Mouse (Mus musculus) liver, embryonic 12.5 days (tissue): ENCODE data around the gene Msl2. TPM values are rescaled to one million over a fixed set of nuclear protein-coding genes. Genes with fewer than 3 reads are reported as not detected.

Experiments used
- ATAC-seq: fragments of 200-750 bp; cut with Nextera tagmentation; 2 replicates; pipeline ENCODE4 v1.8.0; 2017; ENCODE audit warnings: moderate number of reproducible peaks, mild to moderate bottlenecking, moderate library complexity
- H3K27ac ChIP-seq: fragments of 300-500 bp; sonication (generic); 2 replicates; pipeline ENCODE4 v1.5.1; 2016; ENCODE audit warnings: mild to moderate bottlenecking
- H3K27me3 ChIP-seq: fragments of 300-500 bp; sonication (generic); replicated peaks from 2 replicates; pipeline ENCODE4 v1.6.1; 2016; ENCODE audit warnings: mild to moderate bottlenecking, moderate library complexity
- H3K36me3 ChIP-seq: fragments of 300-500 bp; sonication (generic); 2 replicates; pipeline ENCODE4 v1.6.1; 2016; ENCODE audit warnings: mild to moderate bottlenecking, moderate library complexity
- H3K4me1 ChIP-seq: fragments of 300-500 bp; sonication (generic); 2 replicates; pipeline ENCODE4 v1.6.1; 2016
- H3K4me2 ChIP-seq: fragments of 300-500 bp; sonication (generic); 2 replicates; pipeline ENCODE4 v1.6.1; 2016; ENCODE audit warnings: mild to moderate bottlenecking, moderate library complexity
- H3K4me3 ChIP-seq: fragments of 300-500 bp; sonication (generic); 2 replicates; pipeline ENCODE4 v1.5.1; 2016; ENCODE audit warnings: mild to moderate bottlenecking, moderate library complexity
- H3K9ac ChIP-seq: fragments of 300-500 bp; sonication (generic); 2 replicates; pipeline ENCODE4 v1.6.1; 2016; ENCODE audit warnings: mild to moderate bottlenecking, moderate library complexity
- H3K9me3 ChIP-seq: fragments of 300-500 bp; sonication (generic); replicated peaks from 2 replicates; pipeline ENCODE4 v1.6.1; 2016; ENCODE audit warnings: mild to moderate bottlenecking, moderate library complexity
- WGBS: fragments of 180-500 bp; shearing (Covaris S2); methylation state at CpG from one replicate; pipeline ENCODE4 v1.1.7; 2016; ENCODE audit not compliant: insufficient replicate concordance; 5-methylcytosine and 5-hydroxymethylcytosine counted together
- polyA plus RNA-seq: library from polyadenylated mRNA; unstranded; fragments of >200 nt; fragmentation: Nextera tagmentation; extraction: Ambion mirVana; gene quantifications from 2 replicates; pipeline ENCODE4 v1.2.1, GENCODE M21; 2016

The Msl2 gene
- polyA plus RNA-seq, 1 experiment from 2014 or later = 6.2 TPM

GRCm38 (mm10) chr9:101102288-101102687, 28.4 kb downstream of the Msl2 start:
- Histone ChIP-seq H3K4me3 (no peak overlapping the region), H3K36me3 (peaks cover 59% of the 10 kb centered on the region), H3K9ac (no peak overlapping the region), H3K4me1 (peaks cover 23% of the 10 kb centered on the region), H3K4me2 (no peak overlapping the region), H3K27me3 (no peaks in the 10 kb centered on the region), H3K27ac (no peak overlapping the region), H3K9me3 (no peaks in the 10 kb centered on the region)
- WGBS = 90% methylated on average over 3 of the region's 3 CpGs
- ATAC-seq = no peak

GRCm38 (mm10) chr9:101104931-101105330, 31.0 kb downstream of the Msl2 start:
- Histone ChIP-seq H3K36me3 (peaks cover 53% of the 10 kb centered on the region), H3K4me1 (no peaks in the 10 kb centered on the region), H3K27me3 (no peaks in the 10 kb centered on the region), H3K4me2 (no peak overlapping the region), H3K9ac (no peak overlapping the region), H3K27ac (no peak overlapping the region), H3K4me3 (no peak overlapping the region), H3K9me3 (no peaks in the 10 kb centered on the region)
- WGBS = 87% methylated on average over 11 of the region's 11 CpGs
- ATAC-seq = no peak

- WGBS = 91% methylated on average over 6 of the region's 6 CpGs
Observed at GRCm38 (mm10) chr9:101105735-101106134, 31.8 kb downstream of the Msl2 start.

GRCm38 (mm10) chr9:101107386-101107785, 33.5 kb downstream of the Msl2 start:
- Histone ChIP-seq H3K36me3 (peaks cover 30% of the 10 kb centered on the region), H3K9me3 (no peaks in the 10 kb centered on the region), H3K4me2 (no peak overlapping the region), H3K9ac (no peak overlapping the region), H3K27ac (no peak overlapping the region), H3K4me1 (no peaks in the 10 kb centered on the region), H3K4me3 (no peak overlapping the region), H3K27me3 (no peaks in the 10 kb centered on the region)
- WGBS = 71% methylated on average over 3 of the region's 3 CpGs
- ATAC-seq = no peak

More at GRCm38 (mm10) chr9:101105735-101106134, 31.8 kb downstream of the Msl2 start:
- no peak overlapping the region for H3K27ac ChIP-seq
- no peaks in the 10 kb centered on the region for H3K27me3 ChIP-seq
- no peak overlapping the region for H3K9ac ChIP-seq
- no peaks in the 10 kb centered on the region for H3K4me1 ChIP-seq
- H3K36me3 ChIP-seq = peaks cover 46% of the 10 kb centered on the region
- no peaks in the 10 kb centered on the region for H3K9me3 ChIP-seq
- no peak overlapping the region for H3K4me3 ChIP-seq
- H3K4me2 ChIP-seq = no peak overlapping the region
- no peak for ATAC-seq

GRCm38 (mm10) chr9:101110013-101110412, 36.1 kb downstream of the Msl2 start:
- H3K4me2 ChIP-seq = no peak overlapping the region
- peaks cover 14% of the 10 kb centered on the region for H3K4me1 ChIP-seq
- 64% methylated on average over 3 of the region's 3 CpGs for WGBS
- peaks cover 18% of the 10 kb centered on the region for H3K36me3 ChIP-seq
- H3K27me3 ChIP-seq = no peaks in the 10 kb centered on the region
- no peak overlapping the region for H3K4me3 ChIP-seq
- no peak for ATAC-seq
- H3K9me3 ChIP-seq = no peaks in the 10 kb centered on the region
- H3K27ac ChIP-seq = no peak overlapping the region
- no peak overlapping the region for H3K9ac ChIP-seq

- 84% methylated on average over 4 of the region's 4 CpGs for WGBS
- no peak overlapping the region for H3K27ac ChIP-seq
Observed at GRCm38 (mm10) chr9:101113317-101113716, 39.4 kb downstream of the Msl2 start.

GRCm38 (mm10) chr9:101114182-101114884, 40.4 kb downstream of the Msl2 start:
- Histone ChIP-seq H3K4me3 (no peak overlapping the region), H3K4me2 (peak overlapping the region; percentile 30), H3K36me3 (peaks cover 3% of the 10 kb centered on the region; the same call in 1 of the 2 replicates), H3K4me1 (peaks cover 17% of the 10 kb centered on the region), H3K9me3 (no peaks in the 10 kb centered on the region), H3K27me3 (no peaks in the 10 kb centered on the region), H3K9ac (0 out of 2 replicates have a peak overlapping the region, but pooled peaks have one; percentile 12), H3K27ac (no peak overlapping the region)
- 31% methylated on average over 8 of the region's 8 CpGs for WGBS
- peak; percentile 86 for ATAC-seq

More at GRCm38 (mm10) chr9:101113317-101113716, 39.4 kb downstream of the Msl2 start:
- H3K4me1 ChIP-seq = peaks cover 17% of the 10 kb centered on the region
- no peak overlapping the region for H3K9ac ChIP-seq
- no peak for ATAC-seq
- H3K9me3 ChIP-seq = no peaks in the 10 kb centered on the region
- peaks cover 3% of the 10 kb centered on the region; the same call in 1 of the 2 replicates for H3K36me3 ChIP-seq
- H3K4me2 ChIP-seq = no peak overlapping the region
- H3K4me3 ChIP-seq = no peak overlapping the region
- H3K27me3 ChIP-seq = no peaks in the 10 kb centered on the region

- ATAC-seq = no peak
- peaks cover 2% of the 10 kb centered on the region; the same call in 1 of the 2 replicates for H3K36me3 ChIP-seq
- no peaks in the 10 kb centered on the region for H3K9me3 ChIP-seq
- no peak overlapping the region for H3K27ac ChIP-seq
- no peaks in the 10 kb centered on the region for H3K4me1 ChIP-seq
- H3K4me3 ChIP-seq = no peak overlapping the region
- H3K27me3 ChIP-seq = no peaks in the 10 kb centered on the region
- 82% methylated on average over 4 of the region's 4 CpGs for WGBS
- no peak overlapping the region for H3K4me2 ChIP-seq
- H3K9ac ChIP-seq = no peak overlapping the region
Observed at GRCm38 (mm10) chr9:101143635-101144034, 69.7 kb downstream of the Msl2 start.

- Histone ChIP-seq H3K27me3 (no peaks in the 10 kb centered on the region), H3K4me3 (no peak overlapping the region), H3K4me2 (no peak overlapping the region), H3K36me3 (peaks cover 3% of the 10 kb centered on the region), H3K4me1 (no peaks in the 10 kb centered on the region), H3K9me3 (no peaks in the 10 kb centered on the region), H3K27ac (no peak overlapping the region), H3K9ac (no peak overlapping the region)
- no peak for ATAC-seq
- 58% methylated on average over 5 of the region's 5 CpGs for WGBS
Observed at GRCm38 (mm10) chr9:101152872-101153271, 79.0 kb downstream of the Msl2 start.

Other genes with a start within 250 kb of the Msl2 start
- gene Pccb, start 39.2 kb upstream of the Msl2 start, polyA plus RNA-seq = 6.7 and 7.2 TPM in 2 replicates
- gene Ppp2r3a, start 177.7 kb downstream of the Msl2 start, polyA plus RNA-seq = 3.6 and 4.0 TPM in 2 replicates